Comparison of ENCODE assay signal across 7 mouse cellular contexts in the genomic region with DNA sequence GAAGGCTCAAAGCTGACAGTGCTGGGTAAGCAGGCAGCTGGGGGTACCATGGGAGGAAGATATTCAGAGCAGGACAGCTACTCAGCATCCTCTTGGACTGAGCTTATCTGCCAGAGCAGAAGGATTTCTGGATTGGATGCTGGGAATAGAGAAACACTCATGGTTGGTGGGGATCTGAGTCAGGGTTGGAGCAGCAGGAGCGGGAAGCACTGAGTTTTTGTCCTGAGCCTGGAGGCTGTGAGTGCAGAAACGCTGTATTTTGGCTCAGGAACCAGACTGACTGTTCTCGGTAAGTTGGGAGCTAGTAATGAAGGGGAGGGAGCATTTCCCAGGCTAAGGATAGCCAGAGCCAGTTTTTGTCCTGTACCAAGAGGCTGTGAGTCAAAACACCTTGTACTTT. TPM values are rescaled to one million over a fixed set of nuclear protein-coding genes. Genes with fewer than 3 reads are reported as not detected.
DNase-seq lines count a peak whose midpoint lies in the region; ATAC-seq and TF ChIP-seq lines count a peak whose summit lies in the region.

No protein-coding gene starts in this region.

- TF ChIP-seq POLR2A in lung, adult 2 months (IDR thresholded peaks at IDR 0.05; ENCODE audit: borderline replicate concordance, extremely low read depth, low read depth, low read length), result no peak

- peaks cover 5% of the 10 kb centered on the region; the same call in 1 of the 2 replicates for H3K27me3 ChIP-seq in lung, embryonic 14.5 days (ENCODE audit: insufficient read depth, low read length)
- H3K27me3 ChIP-seq in forebrain, embryonic 11.5 days (ENCODE audit: control insufficient read depth, insufficient read depth, low read length), result no peaks in the 10 kb centered on the region
- H3K27me3 ChIP-seq in hindbrain, postnatal 0 days (ENCODE audit: insufficient read depth, low read length), result no peaks in the 10 kb centered on the region
- 0 out of 2 replicates have a peak, but pooled peaks cover 2% of the 10 kb centered on the region for H3K27me3 ChIP-seq in neural tube, embryonic 15.5 days (replicated peaks)

- no peaks in the 10 kb centered on the region for H3K4me1 ChIP-seq in lung, embryonic 14.5 days (ENCODE audit: insufficient read depth)
- H3K4me1 ChIP-seq in lung, adult 2 months (ENCODE audit: control insufficient read depth, insufficient read depth, low read length), result no peaks in the 10 kb centered on the region
- peaks cover 2% of the 10 kb centered on the region; the same call in 1 of the 2 replicates for H3K4me1 ChIP-seq in forebrain, embryonic 11.5 days (replicated peaks; ENCODE audit: control insufficient read depth, insufficient read depth, low read length)
- peaks cover 4% of the 10 kb centered on the region for H3K4me1 ChIP-seq in hindbrain, postnatal 0 days (ENCODE audit: insufficient read depth, low read length)
- peaks cover 22% of the 10 kb centered on the region for H3K4me1 ChIP-seq in neural tube, embryonic 15.5 days

- H3K27ac ChIP-seq in lung, embryonic 14.5 days (ENCODE audit: low read depth), result no peak overlapping the region
- H3K27ac ChIP-seq in forebrain, embryonic 11.5 days (ENCODE audit: low read depth, low read length), result no peak overlapping the region
- H3K27ac ChIP-seq in hindbrain, postnatal 0 days, result no peak overlapping the region
- no peak overlapping the region for H3K27ac ChIP-seq in neural tube, embryonic 15.5 days (replicated peaks)

- H3K36me3 ChIP-seq in lung, embryonic 14.5 days (ENCODE audit: insufficient read depth), result no peaks in the 10 kb centered on the region
- no peaks in the 10 kb centered on the region for H3K36me3 ChIP-seq in forebrain, embryonic 11.5 days (ENCODE audit: control insufficient read depth, insufficient read depth, low read length)
- H3K36me3 ChIP-seq in hindbrain, postnatal 0 days (ENCODE audit: insufficient read depth, low read length), result no peaks in the 10 kb centered on the region
- H3K36me3 ChIP-seq in neural tube, embryonic 15.5 days, result no peaks in the 10 kb centered on the region

- WGBS in lung, embryonic 14.5 days, result 19% methylated on average over 3 of the region's 3 CpGs
- 18% methylated on average over 3 of the region's 3 CpGs for WGBS in lung, adult 2 months
- 15% methylated on average over 3 of the region's 3 CpGs for WGBS in forebrain, embryonic 11.5 days
- WGBS in hindbrain, postnatal 0 days, result 17% methylated on average over 3 of the region's 3 CpGs
- WGBS in neural tube, embryonic 15.5 days, result 28% methylated on average over 3 of the region's 3 CpGs

- no peaks in the 10 kb centered on the region for H3K9me3 ChIP-seq in lung, embryonic 14.5 days (ENCODE audit: low read depth, low read length)
- no peaks in the 10 kb centered on the region for H3K9me3 ChIP-seq in forebrain, embryonic 11.5 days (ENCODE audit: control insufficient read depth, low read length)
- no peaks in the 10 kb centered on the region for H3K9me3 ChIP-seq in hindbrain, postnatal 0 days (ENCODE audit: low read length)
- H3K9me3 ChIP-seq in neural tube, embryonic 15.5 days (replicated peaks), result no peaks in the 10 kb centered on the region

- no peak for TF ChIP-seq CTCF in lung, embryonic 14.5 days (IDR thresholded peaks at IDR 0.05; ENCODE audit: low read depth)
- no peak for TF ChIP-seq CTCF in lung, adult 2 months (IDR thresholded peaks at IDR 0.05; ENCODE audit: insufficient read depth, low read length)
- TF ChIP-seq CTCF in hindbrain, postnatal 0 days (IDR thresholded peaks at IDR 0.05; ENCODE audit: low read depth), result no peak

- ATAC-seq in lung, embryonic 14.5 days (ENCODE audit: insufficient read depth), result no peak
- no peak for ATAC-seq in forebrain, embryonic 11.5 days (replicated peaks; ENCODE audit: low FRiP score)
- ATAC-seq in hindbrain, postnatal 0 days, result no peak; the same call in 1 of the 2 replicates
- 0 out of 2 replicates have a peak, but pooled peaks have one; percentile 16 for ATAC-seq in neural tube, embryonic 15.5 days (ENCODE audit: low FRiP score)

- no peak overlapping the region; the same call in 1 of the 2 replicates for H3K4me3 ChIP-seq in lung, embryonic 14.5 days (ENCODE audit: low read depth, low read length)
- no peak overlapping the region for H3K4me3 ChIP-seq in lung, adult 2 months (replicated peaks; ENCODE audit: extremely low read depth, low read depth, low read length)
- no peak overlapping the region for H3K4me3 ChIP-seq in forebrain, embryonic 11.5 days (ENCODE audit: low read depth, low read length)
- peak overlapping the region; percentile 38 for H3K4me3 ChIP-seq in hindbrain, postnatal 0 days (ENCODE audit: low read length)
- H3K4me3 ChIP-seq in neural tube, embryonic 15.5 days (replicated peaks), result no peak overlapping the region

- peak overlapping the region; percentile 53 for H3K4me2 ChIP-seq in lung, embryonic 14.5 days
- peak overlapping the region; percentile 53; the same call in 1 of the 2 replicates for H3K4me2 ChIP-seq in forebrain, embryonic 11.5 days (ENCODE audit: low read depth, low read length, severe bottlenecking)
- peak overlapping the region; percentile 71 for H3K4me2 ChIP-seq in hindbrain, postnatal 0 days (ENCODE audit: low read depth, low read length)
- H3K4me2 ChIP-seq in neural tube, embryonic 15.5 days, result peak overlapping the region; percentile 66

- no peak for DNase-seq in lung, embryonic 14.5 days
- no peak for DNase-seq in lung, adult 2 months
- DNase-seq in forebrain, embryonic 11.5 days (ENCODE audit: low spot score), result no peak
- peak; percentile 2 for DNase-seq in hindbrain, postnatal 0 days (ENCODE audit: low spot score)
- DNase-seq in urinary bladder, postnatal 36 days (ENCODE audit: low spot score in 2 of 2), result no peak
- no peak for DNase-seq in lung, postnatal 14 days

- H3K9ac ChIP-seq in lung, embryonic 14.5 days, result no peak overlapping the region
- no peak overlapping the region for H3K9ac ChIP-seq in forebrain, embryonic 11.5 days (ENCODE audit: low read length)
- H3K9ac ChIP-seq in hindbrain, postnatal 0 days (replicated peaks; ENCODE audit: low read length), result peak overlapping the region; percentile 25; the same call in 1 of the 2 replicates
- H3K9ac ChIP-seq in neural tube, embryonic 15.5 days (replicated peaks), result no peak overlapping the region

RNA-seq across cellular contexts. Expression of gene Prss2, which starts 21.4 kb away (rescaled TPM):
- polyA plus RNA-seq in lung, embryonic 14.5 days (2014; fragmentation: Nextera tagmentation; extraction: Ambion mirVana), result not detected in 2 replicates
- polyA plus RNA-seq in lung, adult 2 months (2012; rRNA removed), result 0.46 and 17.9 TPM in 2 replicates
- not detected in 2 replicates for polyA plus RNA-seq in forebrain, embryonic 11.5 days (2014; fragmentation: Nextera tagmentation; extraction: Ambion mirVana)
- total RNA-seq in hindbrain, postnatal 0 days (2014; rRNA removed), result not detected in 2 replicates
- polyA plus RNA-seq in hindbrain, postnatal 0 days (2015; fragmentation: Nextera tagmentation; extraction: Ambion mirVana), result not detected in 2 replicates
- polyA plus RNA-seq in neural tube, embryonic 15.5 days (2015; fragmentation: Nextera tagmentation; extraction: Ambion mirVana), result 1.3 TPM in 1 of 2 replicates, not detected in the other
